Mouse (Mus musculus) spleen, postnatal 36 days (tissue): ENCODE measurements at regions not wholly inside any gene's neighbourhood (a gene's known extent, or its start where the extent isn't known, plus 50 kb on each side); places are given as distances from the start of the nearest gene placed in this dataset.

Source experiments
- DNase-seq, 2 experiments: peaks; one replicate each; pipeline ENCODE4 v3.0.0; 2022; ENCODE audit warnings: low spot score in 2 of 2, mixed read lengths in 1 of 2

- no peak for DNase-seq
These were observed 314.3 kb upstream of the Npvf start for GRCm38 (mm10) chr6:50968546-50968945.

GRCm38 (mm10) chr6:50969341-50969740 is 315.1 kb upstream of the Npvf start:
- DNase-seq, result no peak

GRCm38 (mm10) chr6:50969997-50970396 is 315.8 kb upstream of the Npvf start:
- no peak for DNase-seq

GRCm38 (mm10) chr6:50970770-50971169 is 316.5 kb upstream of the Npvf start:
- no peak for DNase-seq

GRCm38 (mm10) chr6:50972268-50972667 is 318.0 kb upstream of the Npvf start:
- no peak for DNase-seq

GRCm38 (mm10) chr6:50973231-50973654 is 319.0 kb upstream of the Npvf start:
- DNase-seq, result no peak

GRCm38 (mm10) chr6:50973815-50974214 is 319.6 kb upstream of the Npvf start:
- peak; percentile 13 to 19 for DNase-seq

- DNase-seq, result no peak
These were observed 320.7 kb upstream of the Npvf start for GRCm38 (mm10) chr6:50974961-50975360.

GRCm38 (mm10) chr6:50976973-50977372 is 322.7 kb upstream of the Npvf start:
- DNase-seq, result no peak

GRCm38 (mm10) chr6:50977381-50977780 is 323.1 kb upstream of the Npvf start:
- DNase-seq, result no peak

GRCm38 (mm10) chr6:50978016-50978415 is 323.8 kb upstream of the Npvf start:
- no peak for DNase-seq

- no peak for DNase-seq
These were observed 324.3 kb upstream of the Npvf start for GRCm38 (mm10) chr6:50978571-50978970.

GRCm38 (mm10) chr6:50979764-50980163 is 325.5 kb upstream of the Npvf start:
- DNase-seq, result peak; percentile 30 to 46

- DNase-seq, result peak; percentile 50 to 60
These were observed 326.1 kb upstream of the Npvf start for GRCm38 (mm10) chr6:50980311-50980710.

- no peak for DNase-seq
These were observed 327.6 kb upstream of the Npvf start for GRCm38 (mm10) chr6:50981702-50982309.

- no peak for DNase-seq
These were observed 328.6 kb upstream of the Npvf start for GRCm38 (mm10) chr6:50982856-50983255.

- DNase-seq, result no peak
These were observed 329.4 kb upstream of the Npvf start for GRCm38 (mm10) chr6:50983511-50984099.

GRCm38 (mm10) chr6:50984157-50984905 is 330.1 kb upstream of the Npvf start:
- no peak for DNase-seq

- DNase-seq, result no peak
These were observed 332.2 kb upstream of the Npvf start for GRCm38 (mm10) chr6:50986270-50986924.

GRCm38 (mm10) chr6:50988561-50988960 is 334.3 kb upstream of the Npvf start:
- DNase-seq, result no peak

GRCm38 (mm10) chr6:50991528-50992125 is 337.4 kb upstream of the Npvf start:
- no peak for DNase-seq

GRCm38 (mm10) chr6:50993952-50994351 is 339.7 kb upstream of the Npvf start:
- DNase-seq, result no peak
